Mouse (Mus musculus) urinary bladder, postnatal 0 days (tissue): Measurements from ENCODE around the gene Nell2. TPM values are rescaled to one million over a fixed set of nuclear protein-coding genes. Genes with fewer than 3 reads are reported as not detected.

Experiments
- polyA plus RNA-seq: library from polyadenylated mRNA; unstranded; fragments of >200 nt; fragmentation: Nextera tagmentation; extraction: Ambion mirVana; gene quantifications from 2 replicates; pipeline ENCODE4 v1.2.1, GENCODE M21; 2015

Gene Nell2
- polyA plus RNA-seq, result 1.5 and 2.1 TPM in 2 replicates

DNA sequence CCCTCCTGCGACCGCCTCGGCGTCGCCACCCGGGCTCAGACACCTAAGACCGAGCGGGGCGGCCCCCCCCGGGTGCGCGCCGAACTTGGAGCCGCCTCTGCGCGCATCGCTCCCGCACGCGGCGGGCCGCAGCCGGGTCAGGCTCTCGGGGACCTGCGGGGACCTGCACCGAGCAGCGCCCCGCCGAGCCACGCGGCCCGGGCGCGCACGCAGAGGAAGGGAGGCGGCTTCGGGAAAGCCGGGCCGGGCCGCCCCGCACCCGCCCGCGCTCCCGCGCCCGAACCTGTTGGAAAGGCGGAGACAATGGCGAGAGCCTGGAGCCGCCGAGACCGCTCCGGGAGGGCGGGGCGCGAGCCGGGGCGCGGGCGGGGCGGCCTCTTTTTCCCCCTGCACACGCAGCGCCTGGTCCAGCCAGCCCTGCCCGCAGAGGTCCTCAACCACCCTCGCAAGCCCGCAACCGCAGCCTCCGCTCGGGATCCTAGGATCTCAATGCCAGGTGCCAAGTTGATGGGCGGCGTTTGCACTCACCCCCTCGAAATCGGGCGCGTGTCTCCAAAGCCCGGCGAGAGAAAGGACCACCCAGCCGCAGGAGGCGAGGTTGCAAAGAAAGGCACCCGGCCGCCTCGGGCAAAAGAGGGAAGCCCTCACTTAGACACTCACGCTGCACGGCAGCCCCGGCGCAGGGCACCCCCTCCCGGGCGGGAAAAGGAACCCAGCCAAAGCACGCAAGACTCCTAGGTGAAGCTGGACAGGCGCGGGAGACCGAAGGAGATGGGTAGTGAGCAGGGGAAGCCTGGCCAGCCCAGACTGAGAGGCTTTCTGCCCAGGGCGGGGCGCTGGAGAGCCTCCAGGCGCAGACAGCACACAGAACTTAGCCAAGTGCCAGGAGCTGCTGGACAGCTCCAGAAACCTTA lies at the start of gene Nell2:
Gene Nell2, minus strand, starts transcription at position 612 of the 914 bp plus-strand sequence.

Other genes starting within 250 kb of the Nell2 start
- not detected in 2 replicates for gene Dbx2, start 127.4 kb upstream of the Nell2 start, polyA plus RNA-seq